Mouse (Mus musculus) central nervous system, embryonic 18 days (tissue): ENCODE measurements around the gene Olfr1324. TPM values are rescaled to one million over a fixed set of nuclear protein-coding genes. Genes with fewer than 3 reads are reported as not detected.

Source experiments
- polyA plus RNA-seq: library from polyadenylated mRNA; depleted of rRNA; stranded (reverse); fragments of >200 nt; gene quantifications from 2 replicates; pipeline ENCODE4 v1.2.3, GENCODE M21; 2012; rRNA removed

The Olfr1324 gene
- polyA plus RNA-seq, result not detected in 2 replicates

DNA sequence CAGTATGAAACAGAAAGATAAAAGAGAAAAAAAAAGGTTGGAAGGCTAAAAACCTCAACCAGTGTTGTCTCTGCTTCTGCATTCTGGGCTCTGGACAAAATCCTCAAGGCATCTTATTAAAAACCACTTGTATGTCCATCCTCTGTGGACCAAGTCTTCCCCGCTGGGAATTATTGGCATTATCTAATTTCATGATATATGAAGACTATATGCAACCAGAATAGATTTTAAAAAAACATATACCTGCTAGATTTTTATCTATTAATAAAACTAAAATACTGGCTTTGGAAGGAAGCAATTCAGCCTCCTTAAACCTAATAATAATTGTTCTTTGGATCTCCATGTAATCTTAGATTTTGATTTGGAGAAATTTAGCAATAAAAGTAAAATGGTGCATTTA, at the start of gene Olfr1324:
Gene Olfr1324 (minus strand): TSS at position 101 of the 400 bp plus-strand sequence.

